Mouse (Mus musculus): Measurements from ENCODE around the gene Il17rd. TPM values are rescaled to one million over a fixed set of nuclear protein-coding genes. Genes with fewer than 3 reads are reported as not detected.

The Il17rd gene
- total RNA-seq, 1 experiment, result 28.2 TPM

GRCm38 (mm10) chr14:27066171-27066929 lies 27.6 kb downstream of the Il17rd start:
- peak overlapping the region; percentile 27; the same call in 1 of the 2 replicates for H3K9ac ChIP-seq (ENCODE audit: insufficient read depth, low read depth, low read length, poor library complexity, severe bottlenecking)
- TF ChIP-seq ZNF384 (IDR thresholded peaks at IDR 0.05; ENCODE audit: low read depth, low read length) (no peak), MAFK (IDR thresholded peaks at IDR 0.05; ENCODE audit: insufficient read depth, low read depth, low read length) (no peak), CHD2 (IDR thresholded peaks at IDR 0.05; ENCODE audit: low read depth, low read length) (no peak), HCFC1 (IDR thresholded peaks at IDR 0.05; ENCODE audit: borderline replicate concordance, insufficient read depth, low read length) (no peak), ZC3H11A (IDR thresholded peaks at IDR 0.05; ENCODE audit: borderline replicate concordance, low read depth, low read length) (no peak)
- peak; percentile 47 for DNase-seq (ENCODE audit: low read depth, low spot score)
- in situ Hi-C loops (cut with MboI; ENCODE audit: low sequenced_read_pairs in 2 of 2, unreplicated experiment in 2 of 2), result no loop called here
- H3K27ac ChIP-seq (ENCODE audit: insufficient read depth, low read depth, low read length, poor library complexity, severe bottlenecking), result peak overlapping the region; percentile 81
- no peaks in the 10 kb centered on the region for H3K36me3 ChIP-seq (ENCODE audit: control insufficient read depth, insufficient read depth, low read length, poor library complexity, severe bottlenecking)
- H3K4me3 ChIP-seq (ENCODE audit: insufficient read depth in 1 of 2, low read depth in 1 of 2, low read length in 2 of 2, poor library complexity in 1 of 2, severe bottlenecking in 1 of 2), result peak overlapping the region in 1 of 2 experiments; percentile 1; a peak in 1 of 4 replicates
- H3K9me3 ChIP-seq (ENCODE audit: control insufficient read depth, insufficient read depth, low read depth, low read length), result no peaks in the 10 kb centered on the region
- H3K4me1 ChIP-seq (ENCODE audit: control insufficient read depth in 2 of 2, insufficient read depth in 2 of 2, low read length in 2 of 2, poor library complexity in 1 of 2), result peaks cover 24 to 47% of the 10 kb centered on the region in 2 experiments

- Histone ChIP-seq H3K9ac (ENCODE audit: insufficient read depth, low read depth, low read length, poor library complexity, severe bottlenecking) (no peak overlapping the region), H3K9me3 (ENCODE audit: control insufficient read depth, insufficient read depth, low read depth, low read length) (no peaks in the 10 kb centered on the region), H3K4me1 (ENCODE audit: control insufficient read depth in 2 of 2, insufficient read depth in 2 of 2, low read length in 2 of 2, poor library complexity in 1 of 2) (peaks cover 20 to 51% of the 10 kb centered on the region in 2 experiments), H3K4me3 (ENCODE audit: insufficient read depth in 1 of 2, low read depth in 1 of 2, low read length in 2 of 2, poor library complexity in 1 of 2, severe bottlenecking in 1 of 2) (no peak overlapping the region), H3K36me3 (ENCODE audit: control insufficient read depth, insufficient read depth, low read length, poor library complexity, severe bottlenecking) (no peaks in the 10 kb centered on the region; the same call in 1 of the 2 replicates), H3K27ac (ENCODE audit: insufficient read depth, low read depth, low read length, poor library complexity, severe bottlenecking) (peak overlapping the region; percentile 72)
- in situ Hi-C loops (cut with MboI; ENCODE audit: low sequenced_read_pairs in 2 of 2, unreplicated experiment in 2 of 2), result no loop called here
- peak; percentile 78 for DNase-seq (ENCODE audit: low read depth, low spot score)
- TF ChIP-seq HCFC1 (IDR thresholded peaks at IDR 0.05; ENCODE audit: borderline replicate concordance, insufficient read depth, low read length) (no peak), CHD2 (IDR thresholded peaks at IDR 0.05; ENCODE audit: low read depth, low read length) (peak; percentile 67; the same call in 1 of the 2 replicates)
Measured at GRCm38 (mm10) chr14:27067866-27068271, 29.1 kb downstream of the Il17rd start.

- no peak for DNase-seq (ENCODE audit: low read depth, low spot score)
- Histone ChIP-seq H3K36me3 (ENCODE audit: control insufficient read depth, insufficient read depth, low read length, poor library complexity, severe bottlenecking) (no peaks in the 10 kb centered on the region; the same call in 1 of the 2 replicates), H3K4me3 (ENCODE audit: insufficient read depth in 1 of 2, low read depth in 1 of 2, low read length in 2 of 2, poor library complexity in 1 of 2, severe bottlenecking in 1 of 2) (no peak overlapping the region), H3K9me3 (ENCODE audit: control insufficient read depth, insufficient read depth, low read depth, low read length) (no peaks in the 10 kb centered on the region), H3K4me1 (ENCODE audit: control insufficient read depth in 2 of 2, insufficient read depth in 2 of 2, low read length in 2 of 2, poor library complexity in 1 of 2) (peaks cover 19 to 45% of the 10 kb centered on the region in 2 experiments), H3K9ac (ENCODE audit: insufficient read depth, low read depth, low read length, poor library complexity, severe bottlenecking) (peak overlapping the region; percentile 14; the same call in 1 of the 2 replicates), H3K27ac (ENCODE audit: insufficient read depth, low read depth, low read length, poor library complexity, severe bottlenecking) (peak overlapping the region; percentile 58)
- TF ChIP-seq ZNF384 (IDR thresholded peaks at IDR 0.05; ENCODE audit: low read depth, low read length), result no peak
- TF ChIP-seq ZC3H11A (IDR thresholded peaks at IDR 0.05; ENCODE audit: borderline replicate concordance, low read depth, low read length), result no peak
- no peak for TF ChIP-seq MAFK (IDR thresholded peaks at IDR 0.05; ENCODE audit: insufficient read depth, low read depth, low read length)
- TF ChIP-seq CHD2 (IDR thresholded peaks at IDR 0.05; ENCODE audit: low read depth, low read length), result no peak
- TF ChIP-seq HCFC1 (IDR thresholded peaks at IDR 0.05; ENCODE audit: borderline replicate concordance, insufficient read depth, low read length), result no peak
- in situ Hi-C loops (cut with MboI; ENCODE audit: low sequenced_read_pairs in 2 of 2, unreplicated experiment in 2 of 2), result no loop called here
Measured at GRCm38 (mm10) chr14:27069434-27070097, 30.8 kb downstream of the Il17rd start.

GRCm38 (mm10) chr14:27070128-27070527 lies 31.4 kb downstream of the Il17rd start:
- DNase-seq (ENCODE audit: low read depth, low spot score), result no peak
- H3K9me3 ChIP-seq (ENCODE audit: control insufficient read depth, insufficient read depth, low read depth, low read length), result no peaks in the 10 kb centered on the region
- no peaks in the 10 kb centered on the region; the same call in 1 of the 2 replicates for H3K36me3 ChIP-seq (ENCODE audit: control insufficient read depth, insufficient read depth, low read length, poor library complexity, severe bottlenecking)
- H3K9ac ChIP-seq (ENCODE audit: insufficient read depth, low read depth, low read length, poor library complexity, severe bottlenecking), result no peak overlapping the region; the same call in 1 of the 2 replicates
- H3K27ac ChIP-seq (ENCODE audit: insufficient read depth, low read depth, low read length, poor library complexity, severe bottlenecking), result peak overlapping the region; percentile 58
- TF ChIP-seq ZC3H11A (IDR thresholded peaks at IDR 0.05; ENCODE audit: borderline replicate concordance, low read depth, low read length) (no peak), MAFK (IDR thresholded peaks at IDR 0.05; ENCODE audit: insufficient read depth, low read depth, low read length) (no peak), CHD2 (IDR thresholded peaks at IDR 0.05; ENCODE audit: low read depth, low read length) (no peak), ZNF384 (IDR thresholded peaks at IDR 0.05; ENCODE audit: low read depth, low read length) (no peak), HCFC1 (IDR thresholded peaks at IDR 0.05; ENCODE audit: borderline replicate concordance, insufficient read depth, low read length) (no peak)
- in situ Hi-C loops (cut with MboI; ENCODE audit: low sequenced_read_pairs in 2 of 2, unreplicated experiment in 2 of 2), result no loop called here
- H3K4me3 ChIP-seq (ENCODE audit: insufficient read depth in 1 of 2, low read depth in 1 of 2, low read length in 2 of 2, poor library complexity in 1 of 2, severe bottlenecking in 1 of 2), result no peak overlapping the region
- H3K4me1 ChIP-seq (ENCODE audit: control insufficient read depth in 2 of 2, insufficient read depth in 2 of 2, low read length in 2 of 2, poor library complexity in 1 of 2), result peaks cover 19 to 45% of the 10 kb centered on the region in 2 experiments
